ENCODE assay signal across 23 mouse cellular contexts in genomic region chr8:13521392-13521791, GRCm38 (mm10). TPM values are rescaled to one million over a fixed set of nuclear protein-coding genes. Genes with fewer than 3 reads are reported as not detected.
DNase-seq lines count a peak whose midpoint lies in the region; ATAC-seq and TF ChIP-seq lines count a peak whose summit lies in the region.
"Had no signal": no experiment of that assay in that cellular context is flagged by ENCODE, and none has a peak within 500 bp of the region (broad histone marks: within the 10 kb centered on the region; RNA-seq: fewer than 3 reads in every experiment).

No protein-coding gene starts in this region.

- TF ChIP-seq CTCF in kidney, postnatal 0 days (IDR thresholded peaks at IDR 0.05; ENCODE audit: low read depth) = no peak
- TF ChIP-seq CTCF in embryonic fibroblast, embryonic 13.5 days (IDR thresholded peaks at IDR 0.05; ENCODE audit: borderline replicate concordance, insufficient read depth, low read length) = no peak
- no peak for TF ChIP-seq CTCF in stomach, postnatal 0 days (IDR thresholded peaks at IDR 0.05; ENCODE audit: low read depth)

- no peak for ATAC-seq in kidney, postnatal 0 days (replicated peaks; ENCODE audit: low FRiP score, low read depth)
- no peak for ATAC-seq in kidney, embryonic 15.5 days (replicated peaks; ENCODE audit: low FRiP score)
- no peak; the same call in 1 of the 2 replicates for ATAC-seq in stomach, postnatal 0 days (ENCODE audit: low FRiP score, low TSS enrichment)
- ATAC-seq: inflammation-experienced regulatory T-cells, adult 6 months had no signal

- H3K36me3 ChIP-seq in kidney, postnatal 0 days (ENCODE audit: insufficient read depth, low read length) = no peaks in the 10 kb centered on the region
- H3K36me3 ChIP-seq in kidney, embryonic 15.5 days = no peaks in the 10 kb centered on the region
- no peaks in the 10 kb centered on the region for H3K36me3 ChIP-seq in stomach, postnatal 0 days (ENCODE audit: control insufficient read depth, insufficient read depth, low read length)
- H3K36me3 ChIP-seq: embryonic facial prominence, embryonic 10.5 days; heart, embryonic 12.5 days; liver, embryonic 15.5 days; midbrain, embryonic 10.5 days; neural tube, embryonic 13.5 days had no signal

- WGBS in kidney, postnatal 0 days = 24% methylated on average over 7 of the region's 7 CpGs
- WGBS in kidney, embryonic 15.5 days = 24% methylated on average over 7 of the region's 7 CpGs
- WGBS in stomach, postnatal 0 days = 28% methylated on average over 7 of the region's 7 CpGs

- H3K4me1 ChIP-seq in kidney, postnatal 0 days (replicated peaks; ENCODE audit: insufficient read depth, low read length) = no peaks in the 10 kb centered on the region
- peaks cover 11% of the 10 kb centered on the region for H3K4me1 ChIP-seq in kidney, embryonic 15.5 days
- H3K4me1 ChIP-seq in embryonic fibroblast, embryonic 13.5 days (ENCODE audit: control insufficient read depth, insufficient read depth, low read length) = peaks cover 4% of the 10 kb centered on the region
- no peaks in the 10 kb centered on the region; the same call in 1 of the 2 replicates for H3K4me1 ChIP-seq in stomach, postnatal 0 days (replicated peaks; ENCODE audit: control insufficient read depth, insufficient read depth)
- H3K4me1 ChIP-seq: embryonic facial prominence, embryonic 10.5 days; liver, embryonic 15.5 days; midbrain, embryonic 10.5 days; neural tube, embryonic 13.5 days had no signal

- no peaks in the 10 kb centered on the region for H3K27me3 ChIP-seq in kidney, postnatal 0 days (ENCODE audit: insufficient read depth, low read length)
- H3K27me3 ChIP-seq in kidney, embryonic 15.5 days = peaks cover 6% of the 10 kb centered on the region; the same call in 1 of the 2 replicates
- H3K27me3 ChIP-seq in stomach, postnatal 0 days (ENCODE audit: control insufficient read depth, insufficient read depth, low read length) = no peaks in the 10 kb centered on the region
- H3K27me3 ChIP-seq: liver, embryonic 15.5 days had no signal

- no peak overlapping the region for H3K9ac ChIP-seq in kidney, postnatal 0 days (ENCODE audit: low read depth, low read length)
- no peak overlapping the region for H3K9ac ChIP-seq in kidney, embryonic 15.5 days
- H3K9ac ChIP-seq in stomach, postnatal 0 days (ENCODE audit: low read length) = no peak overlapping the region
- H3K9ac ChIP-seq: heart, embryonic 12.5 days; liver, embryonic 15.5 days; neural tube, embryonic 13.5 days had no signal

- no peak overlapping the region for H3K4me2 ChIP-seq in kidney, postnatal 0 days (ENCODE audit: low read length)
- H3K4me2 ChIP-seq in kidney, embryonic 15.5 days = no peak overlapping the region
- no peak overlapping the region for H3K4me2 ChIP-seq in stomach, postnatal 0 days (replicated peaks; ENCODE audit: low read depth)
- H3K4me2 ChIP-seq: heart, embryonic 12.5 days; liver, embryonic 15.5 days; neural tube, embryonic 13.5 days had no signal

- DNase-seq in adrenal gland, adult (ENCODE audit: inconsistent age in 2 of 2, low spot score in 1 of 2) = peak; percentile 66 to 81
- DNase-seq in adrenal gland, postnatal 25 days = no peak
- DNase-seq in kidney, postnatal 0 days (ENCODE audit: low spot score) = peak; percentile 11
- no peak for DNase-seq in stomach, postnatal 0 days (ENCODE audit: low spot score)
- no peak for DNase-seq in gastrocnemius, adult 18-20 months (ENCODE audit: low spot score)
- no peak for DNase-seq in lung, postnatal 36 days
- DNase-seq: cerebellum, postnatal 14 days; gastrocnemius, postnatal 10 days; kidney, postnatal 36 days; layer of hippocampus, postnatal 36 days; left cerebral cortex, postnatal 4 days; lung, postnatal 14 days had no signal

- peak; percentile 38 for TF ChIP-seq EP300 in stomach, postnatal 0 days (optimal IDR thresholded peaks at IDR 0.05)

- H3K4me3 ChIP-seq in kidney, postnatal 0 days (replicated peaks; ENCODE audit: low read depth, low read length) = no peak overlapping the region
- H3K4me3 ChIP-seq in kidney, embryonic 15.5 days (replicated peaks) = no peak overlapping the region
- no peak overlapping the region for H3K4me3 ChIP-seq in embryonic fibroblast, embryonic 13.5 days (ENCODE audit: insufficient read depth, low read length)
- H3K4me3 ChIP-seq in stomach, postnatal 0 days (ENCODE audit: low read depth, low read length) = no peak overlapping the region
- H3K4me3 ChIP-seq: embryonic facial prominence, embryonic 10.5 days; heart, embryonic 12.5 days; liver, embryonic 15.5 days; midbrain, embryonic 10.5 days; neural tube, embryonic 13.5 days had no signal

- TF ChIP-seq POLR2A in embryonic fibroblast, embryonic 13.5 days (IDR thresholded peaks at IDR 0.05; ENCODE audit: low read depth, low read length) = no peak

- no peaks in the 10 kb centered on the region for H3K9me3 ChIP-seq in kidney, postnatal 0 days (replicated peaks; ENCODE audit: low read length)
- H3K9me3 ChIP-seq in kidney, embryonic 15.5 days (replicated peaks) = no peaks in the 10 kb centered on the region
- no peaks in the 10 kb centered on the region for H3K9me3 ChIP-seq in stomach, postnatal 0 days (ENCODE audit: control insufficient read depth, low read length)
- H3K9me3 ChIP-seq: embryonic facial prominence, embryonic 10.5 days; liver, embryonic 15.5 days; midbrain, embryonic 10.5 days; neural tube, embryonic 13.5 days had no signal

- no peak overlapping the region for H3K27ac ChIP-seq in kidney, postnatal 0 days
- H3K27ac ChIP-seq in kidney, embryonic 15.5 days = no peak overlapping the region
- peak overlapping the region; percentile 35; the same call in 1 of the 2 replicates for H3K27ac ChIP-seq in embryonic fibroblast, embryonic 13.5 days (ENCODE audit: insufficient read depth, low read length)
- H3K27ac ChIP-seq in stomach, postnatal 0 days (replicated peaks) = 0 out of 2 replicates have a peak overlapping the region, but pooled peaks have one; percentile 8
- H3K27ac ChIP-seq: embryonic facial prominence, embryonic 10.5 days; liver, embryonic 15.5 days; midbrain, embryonic 10.5 days; neural tube, embryonic 13.5 days had no signal

RNA-seq across cellular contexts. Expression of gene Gas6, which starts 27.1 kb away (rescaled TPM):
- total RNA-seq in adrenal gland, postnatal 25 days (2021) = 99.3 and 166 TPM in 2 replicates
- polyA plus RNA-seq in kidney, postnatal 0 days (2015; fragmentation: Nextera tagmentation; extraction: Ambion mirVana) = 153 and 166 TPM in 2 replicates
- polyA plus RNA-seq in kidney, embryonic 15.5 days (2015; fragmentation: Nextera tagmentation; extraction: Ambion mirVana) = 52.2 and 55.3 TPM in 2 replicates
- 111 and 131 TPM in 2 replicates for polyA plus RNA-seq in embryonic fibroblast, embryonic 13.5 days (2011; ENCODE audit: insufficient read length, low read depth, missing spikeins)
- polyA plus RNA-seq in stomach, postnatal 0 days (2015; fragmentation: Nextera tagmentation; extraction: Ambion mirVana) = 197 and 213 TPM in 2 replicates
- total RNA-seq in gastrocnemius, adult 18-20 months (2021) = 10 to 100 TPM; 68.0 to 69.5 TPM
- total RNA-seq: monocyte, adult 5-6 weeks had no signal
- polyA plus RNA-seq: inflammation-experienced regulatory T-cells, adult 6 months had no signal

RNA-seq across cellular contexts. Expression of gene 1700029H14Rik, which starts 40.9 kb away (rescaled TPM):
- total RNA-seq in adrenal gland, postnatal 25 days (2021) = not detected in 2 replicates
- not detected in 2 replicates for polyA plus RNA-seq in kidney, postnatal 0 days (2015; fragmentation: Nextera tagmentation; extraction: Ambion mirVana)
- polyA plus RNA-seq in kidney, embryonic 15.5 days (2015; fragmentation: Nextera tagmentation; extraction: Ambion mirVana) = not detected in 2 replicates
- polyA plus RNA-seq in embryonic fibroblast, embryonic 13.5 days (2011; ENCODE audit: insufficient read length, low read depth, missing spikeins) = not detected in 2 replicates
- polyA plus RNA-seq in stomach, postnatal 0 days (2015; fragmentation: Nextera tagmentation; extraction: Ambion mirVana) = not detected in 2 replicates
- total RNA-seq in gastrocnemius, adult 18-20 months (2021) = not detected
- total RNA-seq: adrenal gland, adult 18-20 months; gastrocnemius, postnatal 10 days; layer of hippocampus, postnatal 36 days; left cerebral cortex, postnatal 4 days had no signal
- polyA plus RNA-seq: embryonic facial prominence, embryonic 10.5 days; heart, embryonic 12.5 days; hindbrain, embryonic 11.5 days; inflammation-experienced regulatory T-cells, adult 6 months; liver, embryonic 15.5 days; midbrain, embryonic 10.5 days; neural tube, embryonic 13.5 days had no signal

Comparison
In these comparisons a context has a peak if more than half of its experiments do, and no peak if none do; other contexts are left out.
1. DNase-seq: peak in adrenal gland, adult (2 of 2) and kidney, postnatal 0 days (single experiment); none in adrenal gland, postnatal 25 days (single experiment), stomach, postnatal 0 days (single experiment), gastrocnemius, adult 18-20 months (single experiment) and lung, postnatal 36 days (single experiment).
2. H3K27ac ChIP-seq: peak in embryonic fibroblast, embryonic 13.5 days (single experiment) and stomach, postnatal 0 days (single experiment); none in kidney, postnatal 0 days (single experiment) and kidney, embryonic 15.5 days (single experiment).